Mouse (Mus musculus) E14TG2a.4 (cell line): ENCODE measurements around the gene Mkln1.

ENCODE experiments used
- CTCF ChIP-seq: conservative IDR thresholded peaks from 2 replicates; pipeline ENCODE4 v1.5.1; 2014; ENCODE audit warnings: low read length
- NANOG ChIP-seq: IDR thresholded peaks from 2 replicates; pipeline ENCODE4 v1.6.1; 2014; ENCODE audit warnings: borderline replicate concordance, low read length, mixed read lengths
- POU5F1 ChIP-seq: IDR thresholded peaks from 2 replicates; pipeline ENCODE4 v1.6.1; 2014; ENCODE audit warnings: low read length, borderline replicate concordance

- no peak for TF ChIP-seq CTCF
- TF ChIP-seq POU5F1: no peak
- no peak for TF ChIP-seq NANOG
Measured at GRCm38 (mm10) chr6:31456988-31457387, 58.5 kb downstream of the Mkln1 start.
